Mouse (Mus musculus): Measurements from ENCODE around the gene Med12l. TPM values are rescaled to one million over a fixed set of nuclear protein-coding genes. Genes with fewer than 3 reads are reported as not detected.
"Not testable (repeated sequence)": the region's sequence is repeated elsewhere in the genome, so short reads cannot be mapped to it uniquely, and the experiment has no call there.

The Med12l gene
- total RNA-seq, 4 experiments from 2014 or later = 46.5 to 61.7 (median 54.8) TPM

DNA sequence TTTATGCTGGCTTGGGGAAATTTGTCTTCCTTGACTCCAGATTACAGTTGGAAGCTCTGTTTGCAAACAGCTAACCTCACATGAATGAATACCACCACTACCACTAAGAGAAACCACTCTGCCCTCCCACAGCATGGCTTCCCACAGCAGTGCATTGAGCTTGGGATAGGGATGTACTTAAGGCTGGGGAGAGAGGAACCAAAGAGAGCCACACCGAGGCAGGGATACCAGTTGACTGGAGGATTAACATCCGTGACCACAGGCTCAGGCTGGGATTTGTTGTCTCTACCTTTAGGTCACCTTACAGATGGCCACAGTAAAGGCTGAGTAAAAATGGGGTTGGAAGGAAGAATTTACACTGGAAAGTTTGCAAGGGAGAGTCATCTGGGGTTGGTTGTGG lies 16.6 kb downstream of the Med12l start:
- no peak for DNase-seq (ENCODE audit: low spot score in 2 of 2)

DNA sequence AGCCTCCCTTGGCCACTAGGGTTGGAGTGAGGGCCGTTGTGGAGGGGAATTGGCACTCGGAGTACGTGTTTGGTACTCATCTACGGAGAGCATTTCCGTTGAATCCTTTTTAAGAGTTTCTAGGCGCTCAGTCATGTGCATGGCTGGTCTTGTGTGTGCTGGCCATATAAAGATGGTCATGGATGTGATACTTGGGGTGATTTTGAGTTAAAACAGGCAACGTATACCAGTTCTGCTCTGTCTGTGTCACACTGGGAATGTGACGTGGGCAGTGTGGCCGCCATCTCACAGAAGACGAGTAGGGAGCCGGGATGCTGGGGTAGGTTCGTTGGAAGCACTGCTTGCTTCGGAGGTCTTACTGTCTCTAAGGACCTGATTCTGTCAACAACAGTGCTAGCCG lies 17.3 kb downstream of the Med12l start:
- no peak for DNase-seq (ENCODE audit: low spot score in 2 of 2)

DNA sequence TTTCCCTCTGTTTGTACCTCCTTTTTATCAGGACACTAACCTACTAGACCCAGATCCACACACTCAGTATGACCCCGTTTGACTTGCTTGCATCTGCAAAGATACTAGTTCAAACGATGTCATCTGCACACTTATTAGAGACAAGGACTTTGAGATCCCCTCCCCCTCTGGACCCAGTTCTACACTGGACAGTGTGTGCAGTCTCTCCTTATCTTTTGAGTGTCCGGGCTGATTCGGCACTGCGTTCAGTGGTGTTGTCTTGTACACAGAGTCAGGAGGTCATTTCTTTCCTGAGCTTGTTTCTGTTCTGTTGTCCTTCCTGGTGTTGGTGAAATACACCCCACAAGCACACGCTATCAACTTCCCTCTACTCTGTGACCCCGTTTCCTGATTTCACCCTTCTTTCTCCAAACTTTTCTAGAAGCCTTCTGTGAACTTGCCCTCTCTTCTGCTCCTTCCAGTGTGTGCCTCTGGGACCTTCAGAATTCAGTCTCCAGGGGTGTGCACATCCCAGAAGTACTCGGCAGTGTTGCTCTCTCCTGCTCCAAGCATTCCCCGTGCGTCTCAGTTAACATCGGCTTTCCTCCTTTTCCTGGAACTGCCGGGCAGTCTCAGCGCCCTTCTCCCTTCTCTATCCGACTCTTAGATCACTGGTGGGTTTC lies 19.0 kb downstream of the Med12l start:
- no peak for DNase-seq (ENCODE audit: low spot score in 2 of 2)

DNA sequence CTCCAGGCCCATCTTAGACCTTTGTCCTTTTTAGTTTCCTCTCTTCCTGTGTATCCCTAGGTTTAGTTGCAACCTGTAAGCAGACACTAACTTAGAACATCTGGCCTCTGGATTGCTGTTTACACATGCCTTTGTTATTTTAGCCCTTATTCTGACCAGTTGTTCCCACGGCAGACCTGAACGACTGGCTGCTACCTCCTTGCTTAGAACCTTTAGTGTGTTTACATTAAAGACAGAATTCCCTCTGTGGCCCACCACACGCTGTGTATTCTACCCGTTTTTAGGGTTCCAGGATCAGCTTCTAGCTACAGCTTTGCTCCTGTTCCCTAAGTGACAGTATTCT lies 19.5 kb downstream of the Med12l start:
- DNase-seq (ENCODE audit: low spot score in 2 of 2) = no peak

DNA sequence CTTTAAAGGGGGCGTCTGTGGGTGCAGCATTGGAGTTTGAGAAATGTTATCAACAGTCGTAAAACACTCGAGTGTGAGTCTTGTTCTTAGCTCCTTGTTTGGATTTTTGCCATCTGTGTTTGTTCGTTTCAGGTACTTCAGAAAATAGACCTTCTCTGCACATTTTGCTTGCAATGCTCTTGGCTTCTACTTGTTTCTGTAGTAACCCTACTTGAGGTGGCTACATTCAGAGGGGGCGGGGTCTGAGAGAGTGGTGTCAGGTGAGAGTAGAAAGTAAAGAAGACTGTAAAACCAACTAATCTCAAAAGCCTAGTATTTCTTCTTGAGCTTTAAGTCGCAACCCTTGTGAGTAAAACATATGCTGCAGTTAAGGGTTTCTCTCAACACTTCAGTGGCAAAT lies 23.1 kb downstream of the Med12l start:
- no peak for DNase-seq (ENCODE audit: low spot score in 2 of 2)

DNA sequence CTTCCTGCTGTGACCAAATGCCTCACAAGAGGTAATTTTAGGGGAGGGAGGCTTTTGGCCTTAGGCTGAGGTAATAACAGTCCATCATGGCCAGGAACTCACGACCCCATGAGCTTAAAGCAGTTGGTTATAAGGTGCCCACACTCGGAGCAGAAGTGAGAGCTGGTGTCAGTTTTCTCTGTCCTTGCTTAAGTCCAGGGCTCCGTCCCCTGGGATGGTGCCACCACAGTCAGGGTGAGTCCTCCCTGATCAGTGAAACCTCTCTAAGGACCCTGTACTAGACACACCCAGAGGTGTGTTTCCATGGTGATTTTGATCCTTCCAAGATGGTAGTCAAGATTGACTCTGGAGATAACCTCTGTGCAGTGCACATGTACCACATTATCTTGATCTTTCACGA lies 25.4 kb downstream of the Med12l start:
- no peak for DNase-seq (ENCODE audit: low spot score in 2 of 2)

DNA sequence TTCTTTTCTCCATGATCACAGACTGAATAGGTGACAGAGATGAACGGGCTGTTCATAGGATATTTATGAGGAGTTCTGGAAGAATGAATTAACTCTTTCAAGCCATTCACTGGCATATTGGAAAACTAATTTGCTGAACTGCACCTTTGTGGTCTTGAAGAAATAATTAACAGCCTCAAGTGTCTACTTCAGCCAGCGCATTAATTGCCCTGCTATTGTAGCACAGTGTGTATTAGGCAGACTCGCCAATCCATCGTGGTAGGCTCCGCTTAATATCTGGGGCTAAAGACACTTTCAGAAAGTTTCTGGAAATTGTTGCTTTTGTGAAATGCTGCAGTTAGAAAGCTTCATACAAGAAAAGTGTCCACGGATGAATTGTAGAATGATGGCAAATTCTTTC lies 35.9 kb downstream of the Med12l start:
- DNase-seq (ENCODE audit: low spot score in 2 of 2) = no peak

DNA sequence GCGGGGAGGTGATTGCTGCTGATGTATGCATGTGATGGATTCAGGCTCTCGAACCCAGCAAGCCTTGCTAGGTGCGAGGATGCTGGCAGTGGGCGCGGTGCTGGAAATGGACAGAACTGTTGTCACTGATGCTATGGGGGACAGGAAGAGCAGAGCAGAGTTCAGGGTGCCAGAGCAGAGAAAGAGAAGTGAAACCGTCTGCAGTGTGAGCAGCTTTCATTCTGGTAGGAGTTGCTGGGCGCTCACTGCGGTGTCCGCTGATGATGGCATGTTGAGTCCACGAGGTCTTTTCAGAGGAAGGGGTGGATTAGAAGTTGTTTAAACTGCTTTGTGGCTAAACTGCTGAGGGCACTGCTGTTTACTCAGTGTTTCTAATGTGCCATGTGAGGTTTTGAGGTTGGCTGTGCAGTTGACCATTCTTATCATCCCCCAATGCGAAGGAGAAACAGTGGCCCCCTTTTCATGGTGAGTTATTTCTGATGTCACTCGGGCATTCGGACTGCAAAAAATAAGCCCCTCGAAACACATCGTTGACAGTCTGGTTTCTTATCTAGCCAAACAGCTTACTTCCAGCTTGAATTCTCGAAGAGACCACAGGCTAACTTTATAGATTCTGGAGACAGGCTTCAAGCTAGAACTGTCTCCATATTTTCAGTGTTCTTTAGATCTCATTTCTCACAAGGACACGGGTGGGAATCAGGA lies 49.4 kb downstream of the Med12l start:
- DNase-seq (ENCODE audit: low spot score in 2 of 2) = no peak

DNA sequence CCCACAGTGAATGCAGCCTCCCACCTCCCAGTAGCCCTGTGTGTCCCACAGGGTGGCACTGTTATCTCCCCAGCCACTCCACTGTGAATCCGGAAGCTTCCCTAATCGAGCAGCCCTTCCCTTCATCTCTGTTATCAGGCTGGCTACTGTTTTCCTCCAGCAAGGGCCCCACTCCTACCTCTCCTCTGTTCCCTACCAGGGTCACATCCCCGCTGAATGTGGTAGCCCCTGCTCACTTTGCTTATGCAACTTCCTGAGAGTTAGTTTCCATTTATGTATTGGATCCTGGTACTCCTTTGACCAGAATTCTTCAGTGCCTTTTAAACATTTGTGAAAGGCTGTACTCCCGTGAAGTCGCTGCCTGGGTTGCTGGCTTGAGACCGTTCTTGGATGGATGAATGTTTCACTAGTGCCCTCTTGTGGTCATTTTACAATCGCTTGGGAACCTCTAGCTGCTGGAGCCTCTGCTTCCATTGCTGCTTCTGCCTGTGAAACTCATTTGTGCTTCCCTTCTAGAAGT lies 53.5 kb downstream of the Med12l start:
- peak; percentile 75 for DNase-seq (ENCODE audit: low spot score in 2 of 2)

DNA sequence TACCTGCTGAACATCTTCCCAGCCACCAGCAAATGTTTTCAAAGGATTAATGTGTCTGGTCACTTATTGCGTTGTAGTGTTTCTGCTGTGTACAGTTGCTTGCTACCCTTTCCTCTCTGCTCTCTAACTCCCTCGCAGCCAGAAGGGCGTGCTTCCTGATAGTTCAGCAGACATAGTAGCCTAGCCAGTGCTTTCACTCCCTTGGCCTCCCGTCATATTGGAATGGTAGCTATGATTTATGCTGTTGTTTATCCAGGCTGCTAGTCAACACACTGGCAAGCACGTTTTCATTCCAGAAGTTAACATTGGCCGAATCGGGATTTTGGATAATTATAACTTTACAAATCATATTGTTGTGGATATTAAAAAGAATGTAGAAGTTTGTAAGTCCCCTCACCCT lies 54.5 kb downstream of the Med12l start:
- DNase-seq (ENCODE audit: low spot score in 2 of 2) = no peak

DNA sequence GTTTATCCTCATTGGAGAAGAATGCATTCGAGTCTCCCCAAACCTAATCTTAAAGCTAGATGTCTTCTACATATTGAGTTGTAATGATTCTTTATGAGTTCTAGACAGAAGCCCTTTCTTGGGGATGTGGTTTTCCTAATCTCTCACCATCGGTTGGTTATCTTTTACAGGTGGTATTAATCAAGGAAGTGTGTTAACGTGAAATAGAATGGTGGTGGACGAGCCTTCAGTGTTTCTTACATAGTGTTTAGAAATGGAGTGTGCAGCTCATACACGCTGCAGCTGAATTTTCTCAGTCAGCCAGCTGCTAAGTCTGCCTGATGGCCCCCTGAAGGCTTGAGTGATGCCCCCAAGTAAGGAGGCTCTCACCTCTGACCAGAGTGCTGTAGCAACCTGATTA lies 56.5 kb downstream of the Med12l start:
- DNase-seq (ENCODE audit: low spot score in 2 of 2) = no peak

DNA sequence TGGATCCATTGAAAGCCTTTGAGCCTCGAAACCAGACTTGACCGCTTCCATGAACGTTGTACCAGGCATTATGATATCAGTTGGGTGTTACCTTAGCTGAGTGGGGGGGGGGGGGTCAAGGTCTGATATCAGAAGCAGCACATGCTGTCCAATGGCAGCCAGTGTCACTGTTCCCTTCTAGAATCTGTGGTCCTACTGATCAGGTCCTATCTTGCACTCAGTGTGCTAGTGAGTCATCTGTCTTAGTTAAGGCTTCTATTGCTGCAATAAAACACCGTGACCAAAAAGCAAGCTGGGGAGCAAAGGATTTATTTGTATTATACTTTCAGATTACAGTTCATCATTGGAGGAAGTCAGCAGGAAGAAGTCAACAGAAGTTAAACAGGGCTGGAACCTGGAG lies 57.8 kb downstream of the Med12l start:
- no peak for DNase-seq (ENCODE audit: low spot score in 2 of 2)

DNA sequence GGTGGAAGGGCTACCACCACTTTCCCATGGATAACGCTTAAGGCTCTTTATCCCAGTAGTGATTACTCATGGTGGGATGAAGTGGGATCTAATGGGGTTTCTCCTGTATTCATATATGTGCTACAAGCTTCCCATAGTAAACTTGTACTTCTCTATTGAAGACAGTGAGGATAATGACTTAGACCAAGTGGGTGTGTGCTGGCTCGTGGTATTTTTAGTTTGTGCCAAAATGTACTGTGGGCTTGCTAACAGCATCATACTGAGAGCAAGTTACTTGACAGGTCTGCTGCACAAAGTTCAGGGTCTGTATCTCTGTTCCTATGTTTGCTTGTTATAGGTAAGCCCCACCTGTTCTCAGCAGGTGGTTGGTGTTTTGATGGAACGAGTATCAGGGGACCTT lies 60.3 kb downstream of the Med12l start:
- no peak for DNase-seq (ENCODE audit: low spot score in 2 of 2)

DNA sequence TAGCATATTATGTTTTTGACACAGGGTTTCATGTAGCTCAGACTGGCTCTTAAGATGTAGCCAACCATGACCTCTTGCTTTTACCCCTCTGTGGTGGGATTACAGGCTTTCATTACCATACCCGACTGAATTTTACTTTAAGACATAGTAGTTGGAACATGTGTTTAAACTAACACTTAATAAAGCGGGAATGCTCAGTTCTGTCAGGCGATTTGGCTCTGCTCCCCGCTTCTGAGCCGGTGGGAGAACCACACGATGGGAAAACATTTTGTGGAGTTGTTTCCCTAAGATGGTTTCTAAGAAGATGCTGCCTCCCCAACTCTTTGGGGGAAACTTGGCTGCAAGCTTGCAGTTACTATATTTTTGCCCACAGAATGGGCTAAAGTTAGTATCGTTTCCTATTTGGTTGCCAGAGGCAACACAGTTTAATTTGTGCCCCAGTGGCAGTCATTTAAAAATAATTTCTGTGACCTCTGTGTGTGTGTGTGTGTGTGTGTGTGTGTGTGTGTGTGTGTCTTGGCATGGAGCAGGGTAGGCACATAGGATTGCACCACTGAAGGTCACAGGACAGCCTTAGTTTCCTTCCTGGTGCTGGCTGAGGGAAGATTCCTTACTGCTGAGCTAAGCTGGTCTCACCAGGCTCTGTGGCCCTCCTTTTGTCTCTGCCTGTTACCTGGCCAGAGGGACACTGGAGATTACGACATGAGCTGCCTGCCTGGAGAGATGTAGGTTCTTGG lies 61.1 kb downstream of the Med12l start:
- no peak for DNase-seq (ENCODE audit: low spot score in 2 of 2)

DNA sequence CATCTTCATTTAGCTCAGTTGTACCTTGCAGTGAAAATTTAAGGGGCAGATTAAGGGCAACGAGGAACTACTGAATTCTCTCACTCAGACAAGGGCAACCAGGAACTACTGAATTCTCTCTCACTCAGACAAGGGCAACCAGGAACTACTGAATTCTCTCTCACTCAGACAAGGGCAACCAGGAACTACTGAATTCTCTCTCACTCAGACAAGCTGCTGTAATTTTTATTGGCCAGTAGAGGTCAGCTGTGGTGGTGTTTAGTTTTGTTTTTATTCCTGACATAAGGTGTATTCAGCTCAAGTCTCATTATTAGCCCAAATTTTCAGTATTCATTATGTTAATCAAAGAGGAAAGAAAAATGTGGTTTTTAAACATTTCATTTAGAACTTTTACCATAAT lies 63.4 kb downstream of the Med12l start:
- not testable (repeated sequence) for DNase-seq (ENCODE audit: low spot score in 2 of 2)

DNA sequence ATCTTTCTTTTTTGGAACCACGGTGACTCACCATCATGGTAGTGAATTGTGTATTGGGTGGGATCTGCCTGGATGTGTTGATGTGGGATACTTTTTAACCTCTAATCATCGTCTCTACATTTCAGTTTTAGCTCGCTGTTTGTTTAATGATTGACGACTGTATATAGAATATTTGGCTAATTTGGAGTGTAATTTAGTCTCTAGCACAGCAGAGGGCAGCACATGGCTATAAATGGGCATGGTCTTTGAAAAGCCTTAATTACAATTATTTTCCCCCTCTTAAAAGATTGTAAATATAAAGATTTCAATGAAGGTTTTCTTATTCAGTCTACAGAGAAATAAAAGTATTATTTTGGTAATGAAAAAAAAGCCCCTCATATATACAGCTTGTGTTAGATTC lies 71.7 kb downstream of the Med12l start:
- no peak for DNase-seq (ENCODE audit: low spot score in 2 of 2)

DNA sequence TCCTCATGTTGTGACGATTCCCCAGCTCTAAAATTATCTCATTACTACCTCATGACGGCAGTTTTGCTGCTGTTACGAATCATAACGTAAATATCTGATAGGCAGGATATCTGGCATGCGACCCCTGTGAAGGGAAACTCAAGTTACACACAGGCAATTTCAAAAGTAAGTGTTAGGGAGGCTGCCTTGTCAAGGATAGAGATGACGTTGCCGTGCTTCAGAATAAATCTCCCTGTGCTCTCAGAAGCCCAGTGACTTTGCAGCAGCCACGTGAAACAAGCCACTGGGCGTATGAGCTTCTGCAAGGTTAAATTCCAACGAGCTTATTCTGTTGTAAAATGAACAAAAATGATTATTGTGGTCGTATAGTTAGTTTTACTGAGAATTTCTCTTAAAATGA lies 73.0 kb downstream of the Med12l start:
- no peak for DNase-seq (ENCODE audit: low spot score in 2 of 2)

DNA sequence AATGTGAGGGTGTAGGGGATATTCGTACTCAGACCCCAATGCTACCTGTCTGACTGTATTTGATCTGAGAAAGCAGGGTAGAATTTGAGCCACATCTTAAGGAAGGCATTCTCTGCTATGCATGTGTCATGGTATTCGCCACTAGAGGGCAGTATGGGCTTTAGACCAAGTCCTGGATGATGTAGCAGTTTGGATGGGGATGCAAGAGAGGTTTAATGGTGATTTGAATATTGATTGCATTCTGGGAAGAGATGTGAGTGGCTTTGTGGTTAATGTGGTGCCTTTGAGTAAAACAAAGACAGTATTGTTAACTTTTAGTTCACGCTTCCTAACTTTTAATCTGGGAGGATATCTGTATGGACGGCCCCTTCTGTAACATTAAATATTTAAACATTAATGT lies 73.7 kb downstream of the Med12l start:
- DNase-seq (ENCODE audit: low spot score in 2 of 2) = peak in 1 of 2 experiments; percentile 36

DNA sequence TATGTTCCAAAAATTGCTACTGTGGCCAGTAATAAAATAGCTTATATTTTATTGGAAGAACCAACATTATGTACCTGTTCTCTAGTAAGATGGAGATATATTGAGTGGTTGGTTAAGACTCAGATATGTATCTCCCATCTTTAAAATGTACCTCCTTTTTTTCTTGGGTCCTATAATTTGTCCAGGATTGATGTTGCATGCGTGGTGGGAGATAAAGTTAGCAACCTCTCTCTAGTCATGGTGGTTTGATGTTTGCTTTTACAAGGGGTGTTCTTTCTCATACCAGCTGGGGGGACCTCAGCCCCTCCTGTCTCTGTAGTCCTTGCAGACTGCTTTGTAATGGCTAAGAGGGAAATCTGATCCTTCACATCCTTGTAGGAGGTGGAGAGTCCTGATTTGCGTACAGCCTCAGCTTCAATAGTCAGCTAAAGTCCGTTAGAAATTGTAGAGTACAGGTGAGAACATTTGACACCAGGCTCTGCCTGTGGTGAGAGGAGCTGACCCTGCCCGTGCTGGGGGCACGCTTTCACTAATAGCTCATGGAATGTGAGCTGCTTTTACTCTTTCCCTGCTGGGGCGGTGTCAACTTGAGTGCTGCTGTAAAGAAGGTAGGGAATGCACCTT lies 74.8 kb downstream of the Med12l start:
- DNase-seq (ENCODE audit: low spot score in 2 of 2) = no peak

DNA sequence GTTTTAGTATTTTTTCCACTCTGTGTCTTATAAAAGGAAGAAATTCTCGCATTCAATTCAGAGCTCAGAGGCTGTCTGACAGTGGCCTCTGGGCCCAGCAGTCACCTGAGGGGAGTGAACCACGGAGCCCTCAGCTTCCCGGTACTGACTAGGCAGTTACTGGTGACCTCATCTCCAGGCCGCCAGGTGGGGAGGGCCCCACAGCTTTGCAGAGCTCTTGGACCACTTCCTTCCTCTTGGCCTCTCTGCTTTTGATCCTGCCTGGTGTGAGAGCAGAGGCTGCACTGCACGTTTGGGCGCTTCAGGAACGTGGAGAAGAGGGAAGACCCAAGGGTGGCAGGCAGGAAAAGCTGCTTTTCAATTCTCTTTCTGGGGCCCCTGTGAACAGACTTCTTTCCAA lies 75.3 kb downstream of the Med12l start:
- DNase-seq (ENCODE audit: low spot score in 2 of 2) = no peak

DNA sequence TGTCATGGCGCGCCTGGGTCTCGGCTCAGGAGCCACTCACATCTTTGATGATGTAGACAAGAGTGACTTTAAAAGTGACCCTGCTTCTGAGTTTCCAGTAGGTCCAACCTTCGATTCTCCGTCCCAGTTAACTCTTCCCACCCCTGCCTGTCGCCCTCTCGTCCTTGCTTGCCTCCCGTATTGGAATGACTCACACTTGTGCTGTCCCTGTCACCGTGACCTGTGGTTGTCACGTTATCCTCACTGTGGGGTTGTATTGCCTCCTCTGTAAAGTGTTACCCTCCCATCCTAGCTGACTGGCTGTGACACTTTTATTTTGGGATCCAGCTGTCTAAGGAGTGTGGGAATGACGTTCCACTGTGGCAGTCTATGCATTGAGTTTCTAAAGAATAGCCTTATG lies 87.1 kb downstream of the Med12l start:
- no peak for DNase-seq (ENCODE audit: low spot score in 2 of 2)

DNA sequence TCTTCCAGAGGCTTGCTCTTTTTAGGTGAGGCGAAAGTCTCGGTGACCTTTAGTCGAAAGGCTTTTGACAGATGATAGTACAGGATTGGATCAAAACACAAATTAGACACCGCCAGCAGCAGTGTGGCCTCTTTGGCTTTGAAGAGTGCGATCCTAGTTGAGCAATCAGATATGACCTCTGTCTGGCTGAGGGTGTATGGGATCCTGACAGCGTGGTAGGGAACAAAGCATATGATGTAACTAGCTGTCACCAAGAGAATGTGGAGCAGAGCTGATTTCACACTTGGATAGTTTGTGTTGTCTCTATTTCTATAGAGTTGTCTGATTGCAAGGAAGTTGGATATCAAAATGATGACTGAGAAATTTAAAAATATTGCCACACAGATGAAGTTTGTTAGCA lies 91.8 kb downstream of the Med12l start:
- no peak for DNase-seq (ENCODE audit: low spot score in 2 of 2)
